Mouse (Mus musculus) cortical plate, adult 2 months (tissue): ENCODE measurements around the gene Gm11627.

ENCODE experiments used
- CTCF ChIP-seq: fragments of 200-500 bp; IDR thresholded peaks from 2 replicates; pipeline ENCODE4 v1.5.1; 2011; ENCODE audit warnings: mild to moderate bottlenecking, control low read depth, low read length; ENCODE audit not compliant: insufficient read depth; ENCODE audit errors: extremely low read depth
- POLR2A ChIP-seq: fragments of 200-500 bp; IDR thresholded peaks from 2 replicates; pipeline ENCODE4 v1.6.1; 2011; ENCODE audit warnings: mild to moderate bottlenecking, low read length, control low read depth; ENCODE audit not compliant: insufficient read depth; ENCODE audit errors: extremely low read depth

- TF ChIP-seq POLR2A (no peak), CTCF (no peak)
Observed at GRCm38 (mm10) chr11:102541471-102541870, 37.8 kb downstream of the Gm11627 start.
